Mouse (Mus musculus): ENCODE data around the gene Fastkd1.
"Not testable (repeated sequence)": the region's sequence is repeated elsewhere in the genome, so short reads cannot be mapped to it uniquely, and the experiment has no call there.

Fastkd1 gene

GRCm38 (mm10) chr2:69669853-69670252, 43.5 kb downstream of the Fastkd1 start, which contains the start of gene Klhl41:
Gene Klhl41 (plus strand): TSS chr2:69670120.
- DNase-seq (ENCODE audit: low spot score), result no peak

- DNase-seq (ENCODE audit: low spot score), result no peak
These were observed 44.9 kb downstream of the Fastkd1 start for GRCm38 (mm10) chr2:69668414-69668813.

- no peak for DNase-seq (ENCODE audit: low spot score)
These were observed 45.7 kb downstream of the Fastkd1 start for GRCm38 (mm10) chr2:69667656-69668055.

GRCm38 (mm10) chr2:69663827-69664476, 49.4 kb downstream of the Fastkd1 start:
- DNase-seq (ENCODE audit: low spot score), result no peak

GRCm38 (mm10) chr2:69659326-69659725, 54.0 kb downstream of the Fastkd1 start:
- no peak for DNase-seq (ENCODE audit: low spot score)

- DNase-seq (ENCODE audit: low spot score), result no peak
These were observed 63.6 kb downstream of the Fastkd1 start for GRCm38 (mm10) chr2:69649716-69650115.

GRCm38 (mm10) chr2:69646726-69647490, 66.4 kb downstream of the Fastkd1 start, which contains the start of gene Bbs5:
Gene Bbs5 (plus strand): TSS chr2:69647171.
- peak; percentile 94 for DNase-seq (ENCODE audit: low spot score)

GRCm38 (mm10) chr2:69644968-69645617, 68.2 kb downstream of the Fastkd1 start:
- DNase-seq (ENCODE audit: low spot score), result no peak

GRCm38 (mm10) chr2:69640100-69640499, 73.2 kb downstream of the Fastkd1 start:
- DNase-seq (ENCODE audit: low spot score), result no peak

- not testable (repeated sequence) for DNase-seq (ENCODE audit: low spot score)
These were observed 75.3 kb downstream of the Fastkd1 start for GRCm38 (mm10) chr2:69637989-69638388.

Measured in urinary bladder, postnatal 14 days (tissue).